Mouse (Mus musculus) left cerebral cortex, adult 8-10 months (tissue): Measurements from ENCODE around the gene Egfl7. TPM values are rescaled to one million over a fixed set of nuclear protein-coding genes. Genes with fewer than 3 reads are reported as not detected.

Source experiments
- DNase-seq, 2 experiments: peaks; one replicate each; pipeline ENCODE4 v3.0.0; 2022; ENCODE audit warnings: low spot score in 2 of 2
- microRNA-seq, 2 experiments: library from miRNA; unstranded; fragments of <30 nt; microRNA quantifications; one replicate each; pipeline ENCODE4 v1.2.0; 2022
- total RNA-seq, 4 experiments: library from RNA; stranded (reverse); gene quantifications; 2 replicates each; pipeline ENCODE4 v1.2.4; 2022

The Egfl7 gene
- total RNA-seq, 4 experiments from 2014 or later = 63.8 to 88.2 (median 66.2) TPM

DNA sequence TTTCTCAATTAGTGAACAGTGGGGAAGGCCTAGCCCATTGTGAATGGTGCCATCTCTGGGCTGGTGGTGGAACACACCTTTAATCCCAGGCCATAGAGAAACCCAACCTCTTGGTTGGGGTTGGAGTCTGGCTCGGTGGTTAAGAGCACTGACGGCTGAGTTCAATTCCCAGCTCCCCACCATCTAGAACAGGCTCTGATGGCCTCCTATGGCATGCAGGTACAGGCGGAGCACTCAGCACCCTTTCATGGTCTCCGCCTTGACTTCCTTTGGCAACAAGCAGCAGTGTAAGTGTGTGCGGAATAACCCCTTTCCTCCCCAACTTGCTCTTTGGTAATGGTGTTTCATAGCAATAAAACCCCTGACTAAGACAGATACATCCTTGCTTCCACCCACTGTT lies 58.8 kb downstream of the Egfl7 start:
- DNase-seq = no peak

DNA sequence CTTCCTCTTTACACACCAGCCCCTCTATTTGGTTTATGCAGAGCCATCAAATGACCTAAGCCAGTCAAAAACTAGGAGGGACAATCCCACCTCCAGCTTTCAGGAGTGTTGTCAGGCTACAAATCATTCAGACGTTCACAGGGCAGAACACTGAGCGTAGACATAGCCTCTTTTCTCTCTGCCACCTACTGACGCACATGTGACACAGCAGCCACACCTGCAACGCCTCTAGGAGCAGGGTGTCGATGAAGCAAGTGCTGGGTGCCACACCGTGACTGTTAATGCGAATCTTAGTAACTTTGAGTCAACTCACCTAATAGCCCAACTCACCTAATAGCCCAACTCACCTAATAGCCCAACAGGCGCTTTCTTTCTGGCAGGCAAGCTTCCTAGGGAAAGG lies 59.3 kb downstream of the Egfl7 start:
- no peak for DNase-seq

- peak; percentile 86 to 98 for DNase-seq
These were observed 60.3 kb downstream of the Egfl7 start for GRCm38 (mm10) chr2:26639838-26640830.

DNA sequence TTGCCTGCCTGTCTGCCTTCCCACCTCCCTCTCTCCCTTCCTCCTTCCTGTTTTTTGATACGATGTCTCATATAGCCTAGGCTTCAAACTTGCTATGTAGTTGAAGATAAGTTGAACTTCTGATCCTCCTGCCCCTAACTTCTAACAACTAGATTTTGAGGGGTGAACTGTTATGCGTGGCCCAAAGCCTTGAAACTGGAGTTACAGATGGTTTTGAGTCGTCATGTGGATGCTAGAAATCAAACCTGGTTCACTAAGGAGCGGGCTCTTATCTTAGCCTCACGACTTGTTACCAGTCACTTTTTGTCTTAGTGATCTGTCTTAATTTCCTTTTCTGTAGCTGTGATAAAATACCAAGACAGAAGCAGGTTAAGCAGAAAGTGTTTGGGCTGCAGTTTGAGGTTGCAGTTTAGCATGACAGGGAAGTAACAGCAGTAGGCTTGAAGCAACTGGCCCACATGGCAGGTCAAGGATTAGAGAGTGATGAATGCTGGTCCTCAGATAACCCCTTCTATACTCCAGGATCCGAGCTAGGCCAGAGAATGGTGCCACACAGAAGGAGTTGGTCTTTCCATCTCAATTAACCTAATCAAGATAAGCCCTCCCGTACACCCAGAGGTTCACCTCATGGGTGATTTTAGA lies 61.3 kb downstream of the Egfl7 start:
- no peak for DNase-seq

Small RNAs within 50 kb of the gene (microRNA-seq; reads per million reads assigned to microRNA genes)
- gene Mir126a (0.42 to 0.88 reads per million in 2 experiments), gene Mir126b (0 reads per million in 2 experiments)

Other genes with a start within 250 kb of the Egfl7 start
- gene Dnlz, start 227.9 kb upstream of the Egfl7 start, total RNA-seq = 10 to 100 TPM; 24.5 to 27.8 (median 26.1) TPM
- 1 to 10 TPM; 1.6 to 3.9 (median 3.0) TPM for gene Card9, start 219.1 kb upstream of the Egfl7 start, total RNA-seq
- gene Snapc4, start 199.4 kb upstream of the Egfl7 start, total RNA-seq = 10 to 100 TPM; 52.6 to 88.3 (median 75.3) TPM
- 100 to 1,000 TPM; 130 to 136 (median 133) TPM for gene Entr1, start 190.7 kb upstream of the Egfl7 start, total RNA-seq
- gene Pmpca, start 190.7 kb upstream of the Egfl7 start, total RNA-seq = 10 to 100 TPM; 90.0 to 96.3 (median 92.2) TPM
- gene Inpp5e, start 170.8 kb upstream of the Egfl7 start, total RNA-seq = 10 to 100 TPM; 23.8 to 29.1 (median 25.7) TPM
- 10 to 100 TPM; 41.2 to 50.9 (median 43.0) TPM for gene Sec16a, start 134.8 kb upstream of the Egfl7 start, total RNA-seq
- gene Notch1, start 63.4 kb upstream of the Egfl7 start, total RNA-seq = 10 to 100 TPM; 23.3 to 28.8 (median 26.6) TPM
- gene Gm20532, start 6.6 kb downstream of the Egfl7 start, total RNA-seq = not detected
- 1 to 10 TPM; 1.5 to 3.9 (median 3.6) TPM for gene Agpat2, start 24.4 kb downstream of the Egfl7 start, total RNA-seq
- 10 to 100 TPM; 69.1 to 74.8 (median 73.2) TPM for gene Fam69b, start 48.4 kb downstream of the Egfl7 start, total RNA-seq
- not detected for gene Lcn4, start 91.3 kb downstream of the Egfl7 start, total RNA-seq